In genomic region chr15:77156525-77156924, GRCm38 (mm10) we compare ENCODE assay signal across 8 mouse cellular contexts.
DNase-seq lines count a peak whose midpoint lies in the region; ATAC-seq lines count a peak whose summit lies in the region.

No protein-coding gene starts in this region.

- ATAC-seq in embryonic facial prominence, embryonic 15.5 days (ENCODE audit: insufficient number of reproducible peaks, low FRiP score, low TSS enrichment, low read depth): no peak
- no peak for ATAC-seq in heart, embryonic 13.5 days (ENCODE audit: extremely low read depth, insufficient number of reproducible peaks, low FRiP score, low TSS enrichment)
- no peak for ATAC-seq in stomach, embryonic 15.5 days (ENCODE audit: insufficient read depth, low FRiP score, low read depth)
- ATAC-seq in granulocyte monocyte progenitor cell, adult 5-6 weeks (replicated peaks; ENCODE audit: poor library complexity, severe bottlenecking): no peak

- H3K27ac ChIP-seq in embryonic facial prominence, embryonic 15.5 days (replicated peaks): peak overlapping the region; percentile 28; the same call in 1 of the 2 replicates
- peak overlapping the region; percentile 73 for H3K27ac ChIP-seq in heart, embryonic 13.5 days (replicated peaks)
- H3K27ac ChIP-seq in stomach, embryonic 15.5 days: peak overlapping the region; percentile 35

- H3K4me2 ChIP-seq in embryonic facial prominence, embryonic 15.5 days (replicated peaks): no peak overlapping the region
- H3K4me2 ChIP-seq in heart, embryonic 13.5 days: no peak overlapping the region
- no peak overlapping the region for H3K4me2 ChIP-seq in stomach, embryonic 15.5 days

- no peak overlapping the region for H3K9ac ChIP-seq in embryonic facial prominence, embryonic 15.5 days
- peak overlapping the region; percentile 61 for H3K9ac ChIP-seq in heart, embryonic 13.5 days
- H3K9ac ChIP-seq in stomach, embryonic 15.5 days: no peak overlapping the region

- H3K4me1 ChIP-seq in embryonic facial prominence, embryonic 15.5 days: peaks cover 31% of the 10 kb centered on the region
- peaks cover 61% of the 10 kb centered on the region for H3K4me1 ChIP-seq in heart, embryonic 13.5 days
- H3K4me1 ChIP-seq in stomach, embryonic 15.5 days: peaks cover 26% of the 10 kb centered on the region

- no peak overlapping the region for H3K4me3 ChIP-seq in embryonic facial prominence, embryonic 15.5 days (replicated peaks)
- no peak overlapping the region for H3K4me3 ChIP-seq in heart, embryonic 13.5 days
- H3K4me3 ChIP-seq in stomach, embryonic 15.5 days (replicated peaks): no peak overlapping the region

- DNase-seq in ovary, adult 18-20 months (ENCODE audit: low spot score): peak; percentile 21
- DNase-seq in ovary, postnatal 10 days (ENCODE audit: low spot score): no peak
- DNase-seq in kidney, postnatal 36 days: peak; percentile 53 to 71
- DNase-seq in thymus, postnatal 25 days: no peak

- 30% methylated on average over 3 of the region's 3 CpGs for WGBS in embryonic facial prominence, embryonic 15.5 days
- WGBS in heart, embryonic 13.5 days: 20% methylated on average over 3 of the region's 3 CpGs
- 19% methylated on average over 3 of the region's 3 CpGs for WGBS in stomach, embryonic 15.5 days

- H3K9me3 ChIP-seq in embryonic facial prominence, embryonic 15.5 days (replicated peaks): no peaks in the 10 kb centered on the region
- no peaks in the 10 kb centered on the region for H3K9me3 ChIP-seq in heart, embryonic 13.5 days
- no peaks in the 10 kb centered on the region for H3K9me3 ChIP-seq in stomach, embryonic 15.5 days

- no peaks in the 10 kb centered on the region for H3K27me3 ChIP-seq in embryonic facial prominence, embryonic 15.5 days
- no peaks in the 10 kb centered on the region for H3K27me3 ChIP-seq in heart, embryonic 13.5 days (replicated peaks)
- H3K27me3 ChIP-seq in stomach, embryonic 15.5 days (replicated peaks): no peaks in the 10 kb centered on the region

- no peaks in the 10 kb centered on the region for H3K36me3 ChIP-seq in embryonic facial prominence, embryonic 15.5 days
- H3K36me3 ChIP-seq in heart, embryonic 13.5 days: no peaks in the 10 kb centered on the region
- H3K36me3 ChIP-seq in stomach, embryonic 15.5 days: no peaks in the 10 kb centered on the region

Comparison
In these comparisons a context has a peak if more than half of its experiments do, and no peak if none do; other contexts are left out.
1. DNase-seq: peak in ovary, adult 18-20 months (single experiment) and kidney, postnatal 36 days (2 of 2); none in ovary, postnatal 10 days (single experiment) and thymus, postnatal 25 days (single experiment).
2. Peak in every context shown above with its lines, with median percentiles within 50 percentile points of each other: H3K27ac ChIP-seq.